22 mouse cellular contexts compared by ENCODE assay signal in the genomic region with DNA sequence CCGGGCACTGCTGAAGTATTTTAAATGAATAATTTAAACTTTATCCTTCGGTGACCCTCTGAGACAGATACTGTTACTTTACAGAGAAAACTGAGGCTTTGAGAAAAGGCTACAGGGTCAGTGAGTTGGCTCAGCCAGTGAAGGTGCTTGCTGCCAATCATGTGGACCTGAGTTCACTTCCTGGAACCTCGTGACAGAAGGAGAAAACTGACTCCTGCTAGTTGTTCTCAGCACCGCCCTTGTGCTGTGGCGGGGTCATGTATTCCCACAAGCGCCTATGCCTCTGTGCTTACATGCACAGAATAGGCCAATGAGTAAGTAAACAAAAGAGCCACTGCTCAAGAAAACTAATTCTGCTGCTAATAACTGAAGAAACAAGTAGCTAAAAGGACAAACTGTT. TPM values are rescaled to one million over a fixed set of nuclear protein-coding genes. Genes with fewer than 3 reads are reported as not detected.
DNase-seq lines count a peak whose midpoint lies in the region; ATAC-seq and TF ChIP-seq lines count a peak whose summit lies in the region.
"Had no signal": no experiment of that assay in that cellular context is flagged by ENCODE, and none has a peak within 500 bp of the region (broad histone marks: within the 10 kb centered on the region; RNA-seq: fewer than 3 reads in every experiment).

No protein-coding gene starts in this region.

- H3K4me1 ChIP-seq in kidney, adult 2 months (ENCODE audit: control insufficient read depth, insufficient read depth, low read length): peaks cover 10% of the 10 kb centered on the region
- H3K4me1 ChIP-seq in liver, adult 2 months (ENCODE audit: control insufficient read depth, insufficient read depth, low read length): peaks cover 10% of the 10 kb centered on the region
- no peaks in the 10 kb centered on the region for H3K4me1 ChIP-seq in liver, embryonic 12.5 days
- H3K4me1 ChIP-seq in intestine, postnatal 0 days (replicated peaks; ENCODE audit: control insufficient read depth, insufficient read depth, low read length): peaks cover 13% of the 10 kb centered on the region; the same call in 1 of the 2 replicates
- H3K4me1 ChIP-seq in thymus, adult 2 months (replicated peaks; ENCODE audit: control insufficient read depth, insufficient read depth, low read length): no peaks in the 10 kb centered on the region
- H3K4me1 ChIP-seq: heart, embryonic 10.5 days; hindbrain, embryonic 13.5 days had no signal

- H3K9me3 ChIP-seq in liver, embryonic 12.5 days (replicated peaks): no peaks in the 10 kb centered on the region
- no peaks in the 10 kb centered on the region for H3K9me3 ChIP-seq in intestine, postnatal 0 days (ENCODE audit: control insufficient read depth)
- H3K9me3 ChIP-seq: embryonic facial prominence, embryonic 10.5 days; forebrain, embryonic 13.5 days; heart, embryonic 10.5 days; hindbrain, embryonic 13.5 days had no signal

- no peak overlapping the region for H3K4me3 ChIP-seq in kidney, adult 2 months (ENCODE audit: insufficient read depth, low read depth, low read length)
- H3K4me3 ChIP-seq in liver, adult 2 months (ENCODE audit: insufficient read depth, low read depth, low read length): no peak overlapping the region
- H3K4me3 ChIP-seq in liver, embryonic 12.5 days: no peak overlapping the region
- H3K4me3 ChIP-seq in intestine, postnatal 0 days (ENCODE audit: low read depth, low read length): no peak overlapping the region
- no peak overlapping the region for H3K4me3 ChIP-seq in thymus, adult 2 months (ENCODE audit: control insufficient read depth, insufficient read depth, low read length)
- H3K4me3 ChIP-seq: embryonic facial prominence, embryonic 10.5 days; forebrain, embryonic 13.5 days; gastrocnemius, adult 2 months; heart, embryonic 10.5 days; hindbrain, embryonic 13.5 days had no signal

- TF ChIP-seq POLR2A in kidney, adult 2 months (IDR thresholded peaks at IDR 0.05; ENCODE audit: low read depth, low read length): no peak
- TF ChIP-seq POLR2A in liver, adult 2 months (IDR thresholded peaks at IDR 0.05; ENCODE audit: extremely low read depth, insufficient read depth, low read length): no peak
- TF ChIP-seq POLR2A in thymus, adult 2 months (IDR thresholded peaks at IDR 0.05; ENCODE audit: control insufficient read depth, extremely low read depth, insufficient read depth, low read length, poor library complexity): no peak

- H3K9ac ChIP-seq in liver, adult 2 months (ENCODE audit: low read depth, low read length): no peak overlapping the region
- H3K9ac ChIP-seq in liver, embryonic 12.5 days: no peak overlapping the region
- H3K9ac ChIP-seq in intestine, postnatal 0 days (ENCODE audit: low read depth, low read length): no peak overlapping the region
- H3K9ac ChIP-seq: forebrain, embryonic 13.5 days; hindbrain, embryonic 13.5 days had no signal

- no peak for TF ChIP-seq CTCF in kidney, adult 2 months (conservative IDR thresholded peaks at IDR 0.05; ENCODE audit: insufficient read depth, insufficient read length, low read depth, low read length)
- TF ChIP-seq CTCF in liver, adult 2 months (IDR thresholded peaks at IDR 0.05; ENCODE audit: low read depth, low read length): no peak
- TF ChIP-seq CTCF in intestine, postnatal 0 days (IDR thresholded peaks at IDR 0.05; ENCODE audit: low read depth): no peak
- TF ChIP-seq CTCF in thymus, adult 2 months (IDR thresholded peaks at IDR 0.05; ENCODE audit: borderline replicate concordance, control insufficient read depth, extremely low read depth, insufficient read depth, low read length, poor library complexity): no peak

- no peaks in the 10 kb centered on the region for H3K36me3 ChIP-seq in kidney, adult 2 months (ENCODE audit: control insufficient read depth, insufficient read depth, low read length)
- no peaks in the 10 kb centered on the region for H3K36me3 ChIP-seq in liver, adult 2 months (ENCODE audit: control insufficient read depth, insufficient read depth, low read length)
- H3K36me3 ChIP-seq in liver, embryonic 12.5 days: no peaks in the 10 kb centered on the region
- no peaks in the 10 kb centered on the region for H3K36me3 ChIP-seq in intestine, postnatal 0 days (ENCODE audit: control insufficient read depth, insufficient read depth)
- H3K36me3 ChIP-seq in thymus, adult 2 months (ENCODE audit: control insufficient read depth, insufficient read depth, low read length): no peaks in the 10 kb centered on the region
- H3K36me3 ChIP-seq: embryonic facial prominence, embryonic 10.5 days; heart, embryonic 10.5 days; hindbrain, embryonic 13.5 days had no signal

- WGBS in kidney, adult 2 months: 48% methylated on average over 6 of the region's 6 CpGs
- 74% methylated on average over 6 of the region's 6 CpGs for WGBS in liver, adult 2 months
- 52% methylated on average over 6 of the region's 6 CpGs for whole genome bisulfite sequencing in liver, embryonic 12.5 days (ENCODE audit: insufficient replicate concordance)
- 51% methylated on average over 6 of the region's 6 CpGs for WGBS in intestine, postnatal 0 days
- WGBS in thymus, adult 2 months: 82% methylated on average over 6 of the region's 6 CpGs

- H3K27me3 ChIP-seq in kidney, adult 2 months (replicated peaks; ENCODE audit: control insufficient read depth, insufficient read depth, low read length): no peaks in the 10 kb centered on the region
- no peaks in the 10 kb centered on the region for H3K27me3 ChIP-seq in liver, adult 2 months (ENCODE audit: control insufficient read depth, insufficient read depth, low read length)
- H3K27me3 ChIP-seq in liver, embryonic 12.5 days (replicated peaks): no peaks in the 10 kb centered on the region
- no peaks in the 10 kb centered on the region for H3K27me3 ChIP-seq in intestine, postnatal 0 days (replicated peaks; ENCODE audit: control insufficient read depth, insufficient read depth, low read length)
- H3K27me3 ChIP-seq in thymus, adult 2 months (ENCODE audit: control insufficient read depth, insufficient read depth, low read length): no peaks in the 10 kb centered on the region
- H3K27me3 ChIP-seq: forebrain, embryonic 13.5 days had no signal

- H3K79me2 ChIP-seq in liver, adult 2 months (ENCODE audit: control insufficient read depth, insufficient read depth, low read length): no peaks in the 10 kb centered on the region

- DNase-seq in kidney, adult 2 months: peak; percentile 72
- DNase-seq in kidney, postnatal 4 days: no peak
- DNase-seq in liver, adult 2 months (ENCODE audit: extremely low read depth, low read depth, low spot score): peak; percentile 67
- DNase-seq in adipocyte (ENCODE audit: low spot score): no peak
- no peak for DNase-seq in thymus, adult 2 months
- DNase-seq: adrenal gland, adult 2 months; adrenal gland, postnatal 25 days; B cell, adult 2 months; cerebellum, adult 18-20 months; cerebellum, postnatal 10 days; gastrocnemius, adult 2 months; gastrocnemius, postnatal 25 days; heart, postnatal 10 days had no signal

- ATAC-seq in liver, embryonic 12.5 days: no peak
- ATAC-seq in intestine, postnatal 0 days: peak; percentile 39
- ATAC-seq: activated CD4-positive, CD25-positive, alpha-beta regulatory T cell, adult 4 months; CD4-positive, CD25-positive, alpha-beta regulatory T cell, adult 4 months; forebrain, embryonic 13.5 days; hindbrain, postnatal 0 days had no signal

- no peak overlapping the region for H3K4me2 ChIP-seq in liver, embryonic 12.5 days
- H3K4me2 ChIP-seq in intestine, postnatal 0 days (replicated peaks; ENCODE audit: low read depth): no peak overlapping the region
- H3K4me2 ChIP-seq: forebrain, embryonic 13.5 days; hindbrain, embryonic 13.5 days had no signal

- no peak overlapping the region for H3K27ac ChIP-seq in kidney, adult 2 months (ENCODE audit: insufficient read depth, low read depth, low read length)
- H3K27ac ChIP-seq in liver, adult 2 months (replicated peaks; ENCODE audit: insufficient read depth, low read depth, low read length): no peak overlapping the region
- H3K27ac ChIP-seq in liver, embryonic 12.5 days: no peak overlapping the region
- H3K27ac ChIP-seq in intestine, postnatal 0 days (ENCODE audit: low read depth, low read length): no peak overlapping the region; the same call in 1 of the 2 replicates
- H3K27ac ChIP-seq in thymus, adult 2 months (ENCODE audit: control insufficient read depth, insufficient read depth, low read length): no peak overlapping the region
- H3K27ac ChIP-seq: embryonic facial prominence, embryonic 10.5 days; forebrain, embryonic 13.5 days; gastrocnemius, adult 2 months; heart, embryonic 10.5 days; hindbrain, embryonic 13.5 days; hindbrain, postnatal 0 days had no signal

RNA-seq across cellular contexts. Expression of gene Bhlhe40, which starts 17.4 kb away (rescaled TPM):
- polyA plus RNA-seq in kidney, adult 2 months (2012; rRNA removed): 38.0 and 39.5 TPM in 2 replicates
- total RNA-seq in liver, adult 2 months (2014; rRNA removed): 33.0 and 35.0 TPM in 2 replicates
- polyA plus RNA-seq in liver, adult 2 months (2012; rRNA removed): 16.4 and 17.4 TPM in 2 replicates
- polyA plus RNA-seq in liver, embryonic 12.5 days (2016; fragmentation: Nextera tagmentation; extraction: Ambion mirVana): 4.0 and 6.1 TPM in 2 replicates
- 78.9 and 90.2 TPM in 2 replicates for polyA plus RNA-seq in intestine, postnatal 0 days (2015; fragmentation: Nextera tagmentation; extraction: Ambion mirVana)
- 6.2 and 7.9 TPM in 2 replicates for polyA plus RNA-seq in thymus, adult 2 months (2012; rRNA removed)

Comparison
In these comparisons a context has a peak if more than half of its experiments do, and no peak if none do; other contexts are left out.
1. DNase-seq: peak in kidney, adult 2 months (single experiment) and liver, adult 2 months (single experiment); none in kidney, postnatal 4 days (0 of 2), adipocyte (single experiment) and thymus, adult 2 months (single experiment).